Mouse (Mus musculus): ENCODE data around the gene Rnf185.

GRCm38 (mm10) chr11:3496756-3497155 lies 44.6 kb upstream of the Rnf185 start:
- TF ChIP-seq POLR2A (IDR thresholded peaks at IDR 0.05; ENCODE audit: control insufficient read depth, extremely low read depth, insufficient read depth, low read length, poor library complexity): no peak
- TF ChIP-seq CTCF (IDR thresholded peaks at IDR 0.05; ENCODE audit: borderline replicate concordance, control insufficient read depth, extremely low read depth, insufficient read depth, low read length, poor library complexity): no peak
